Mouse (Mus musculus) urinary bladder, postnatal 25 days (tissue): ENCODE measurements around the gene Ppp1r37.
A peak's percentile ranks its signal among the peaks of the same experiment; 100 is the strongest.

Experiments
- DNase-seq: peaks from one replicate; pipeline ENCODE4 v3.0.0; 2022; ENCODE audit warnings: low spot score

Gene Ppp1r37

DNA sequence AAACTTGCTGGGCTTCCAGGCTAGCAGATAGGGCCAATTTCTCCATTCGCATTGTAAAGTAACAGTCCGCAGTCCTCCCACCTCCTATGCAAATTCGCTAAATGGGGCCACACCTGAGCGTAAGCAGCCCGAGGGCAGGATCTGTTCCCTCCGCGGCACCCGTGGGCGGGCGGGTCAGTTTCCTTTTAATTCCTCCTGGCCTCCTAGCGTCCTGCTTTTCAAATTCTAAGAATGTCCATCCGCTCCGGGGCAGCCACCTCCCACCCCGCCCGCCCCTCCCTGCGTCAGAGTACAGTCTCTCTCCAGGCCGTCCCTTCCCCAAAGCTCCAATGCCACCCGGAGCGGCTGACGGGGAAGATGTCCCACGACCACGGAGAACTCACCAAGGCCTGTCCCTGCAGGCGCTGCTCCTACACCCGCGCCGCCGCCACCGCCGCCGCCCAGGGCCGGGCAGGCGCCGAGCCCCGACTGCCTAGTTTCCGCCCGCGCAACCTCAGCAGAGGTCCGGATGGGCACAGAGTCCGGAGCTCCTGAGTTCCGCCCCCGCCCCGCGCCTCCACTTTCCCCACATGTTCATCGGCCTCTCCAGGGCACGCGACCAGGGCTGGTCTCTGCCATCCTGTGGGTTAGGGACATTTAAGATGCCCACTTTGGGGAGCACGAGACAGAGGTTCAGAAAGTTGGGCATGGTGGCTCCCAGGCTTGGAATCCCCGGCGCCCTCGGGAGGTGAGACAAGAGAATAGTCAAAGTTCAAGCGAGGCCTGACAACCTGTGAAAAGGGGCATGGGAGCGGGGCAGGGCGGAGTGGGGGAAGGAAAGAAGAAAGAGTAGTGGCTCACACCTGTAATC, 10.3 kb upstream of the Ppp1r37 start:
- peak; percentile 79 for DNase-seq

- DNase-seq, result no peak
These were observed 6.8 kb upstream of the Ppp1r37 start for GRCm38 (mm10) chr7:19569647-19570046.

DNA sequence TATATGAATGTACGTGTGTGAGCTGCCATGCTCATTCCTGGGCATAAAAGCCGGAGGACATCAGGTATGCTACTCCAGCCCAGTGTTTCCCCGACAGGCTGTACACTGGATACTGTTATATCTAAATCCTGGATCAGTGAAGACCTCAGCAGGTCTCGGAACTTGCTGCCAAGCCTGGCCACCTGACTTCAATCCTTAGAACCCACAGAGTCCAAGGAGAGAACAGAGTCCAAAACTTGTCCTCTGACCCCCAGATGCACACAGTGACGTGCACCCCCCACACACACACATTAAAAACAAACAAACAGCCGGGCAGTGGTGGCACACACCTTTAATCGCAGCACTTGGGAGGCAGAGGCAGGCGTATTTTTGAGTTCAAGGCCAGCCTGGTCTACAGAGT, 4.5 kb upstream of the Ppp1r37 start:
- no peak for DNase-seq

- DNase-seq, result no peak
These were observed 2.9 kb upstream of the Ppp1r37 start for GRCm38 (mm10) chr7:19565803-19566202.

DNA sequence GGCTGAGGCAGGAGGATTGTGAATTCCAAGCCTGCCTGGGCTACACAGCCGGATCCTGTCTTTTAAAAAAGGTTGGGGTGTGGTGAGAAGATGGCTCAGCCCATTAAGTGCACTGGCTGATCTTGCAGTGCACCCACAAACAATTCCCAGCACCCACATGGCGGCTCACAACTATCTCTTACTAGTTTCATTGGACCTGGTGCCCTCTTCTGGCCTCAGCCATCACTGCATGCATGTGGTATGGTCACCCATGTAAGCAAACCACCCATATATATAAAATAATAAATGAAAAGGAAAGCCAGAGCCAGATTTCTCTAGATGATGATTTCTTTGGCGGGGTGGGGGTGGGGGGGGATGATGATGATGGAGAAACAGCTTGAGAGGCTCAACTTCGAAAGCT, 1.6 kb upstream of the Ppp1r37 start:
- DNase-seq, result no peak

GRCm38 (mm10) chr7:19563884-19564283, 1.0 kb upstream of the Ppp1r37 start:
- DNase-seq, result no peak

- peak; percentile 93 for DNase-seq
These were observed 872 bp downstream of the Ppp1r37 start for GRCm38 (mm10) chr7:19561765-19562642.

DNA sequence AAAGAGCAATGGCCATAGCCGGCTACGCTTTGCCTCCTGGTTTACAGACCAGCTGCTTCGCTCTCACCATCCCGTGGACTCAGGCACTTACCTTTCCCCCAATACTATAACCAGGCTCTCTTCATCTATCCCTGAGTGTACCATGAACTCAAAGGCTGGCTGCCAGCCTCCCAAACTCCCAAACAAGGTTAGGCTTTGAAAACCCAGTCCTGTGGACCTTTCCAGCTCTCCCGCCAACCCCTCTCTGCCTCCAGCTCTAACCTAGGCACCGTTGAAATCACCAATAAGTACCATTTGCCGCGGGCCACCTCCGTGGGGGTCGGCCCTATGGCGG, 1.5 kb downstream of the Ppp1r37 start:
- DNase-seq, result no peak

GRCm38 (mm10) chr7:19560491-19561260, 2.2 kb downstream of the Ppp1r37 start:
- no peak for DNase-seq

GRCm38 (mm10) chr7:19558965-19559364, 3.9 kb downstream of the Ppp1r37 start:
- DNase-seq, result no peak

GRCm38 (mm10) chr7:19557982-19558900, 4.6 kb downstream of the Ppp1r37 start:
- DNase-seq, result no peak

DNA sequence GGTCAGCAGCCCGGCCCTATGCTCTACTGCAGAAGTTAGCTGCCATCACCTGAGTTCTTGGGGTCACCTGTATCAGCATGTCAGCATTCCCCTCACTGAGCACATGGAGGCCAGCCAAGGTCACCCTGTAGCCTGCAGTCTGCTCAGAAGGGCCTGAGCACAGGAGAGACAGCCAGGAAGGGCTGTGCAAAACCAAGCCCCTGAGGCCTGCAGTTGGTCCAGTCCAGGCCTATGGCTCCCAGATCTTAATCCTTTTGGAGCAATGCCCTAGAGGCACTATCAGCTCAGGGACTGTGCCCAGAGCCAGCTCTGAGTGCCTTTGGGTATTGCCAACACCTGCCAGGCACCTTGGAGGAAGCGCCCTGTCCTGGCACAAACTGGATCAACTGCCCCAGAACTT, 5.8 kb downstream of the Ppp1r37 start:
- DNase-seq, result no peak

DNA sequence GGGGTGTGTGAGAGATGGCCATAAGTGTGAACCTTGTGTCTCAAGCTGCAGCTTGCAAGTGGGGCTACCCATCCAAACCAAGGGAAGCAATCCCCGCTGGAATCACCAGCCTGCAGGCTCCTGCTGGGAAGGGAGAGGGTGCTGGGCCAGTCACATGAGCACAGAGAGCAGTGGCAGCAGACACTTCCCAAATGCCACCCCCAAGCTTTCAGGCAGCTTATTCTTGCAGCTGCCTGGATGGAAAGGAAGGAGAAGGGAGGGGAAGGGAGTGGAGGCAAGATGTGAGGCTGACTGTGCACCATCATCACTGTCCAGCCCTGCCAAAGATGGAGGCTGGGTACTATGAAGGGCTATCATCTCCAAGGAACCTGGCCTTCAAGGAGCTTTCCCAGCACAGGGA, 8.7 kb downstream of the Ppp1r37 start:
- DNase-seq, result no peak

DNA sequence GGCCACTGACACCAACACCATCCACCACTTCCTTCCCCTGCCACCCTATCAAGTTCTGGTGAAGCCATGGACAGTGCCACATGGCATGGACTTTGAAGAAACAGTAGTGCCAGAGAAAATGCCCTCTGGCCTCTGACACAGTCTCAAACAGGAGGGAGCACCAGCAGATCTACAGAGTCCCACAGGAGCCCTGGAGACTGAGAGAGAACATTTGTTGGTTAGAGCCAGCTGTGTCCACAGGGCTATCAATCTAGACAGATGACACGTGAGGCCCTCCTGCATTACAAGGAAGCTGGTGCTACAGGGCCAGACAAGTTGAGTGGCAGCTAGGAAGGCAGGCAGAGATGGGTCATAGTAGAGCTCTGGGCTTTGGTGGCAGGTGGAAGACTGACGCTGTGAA, 10.4 kb downstream of the Ppp1r37 start:
- no peak for DNase-seq

DNA sequence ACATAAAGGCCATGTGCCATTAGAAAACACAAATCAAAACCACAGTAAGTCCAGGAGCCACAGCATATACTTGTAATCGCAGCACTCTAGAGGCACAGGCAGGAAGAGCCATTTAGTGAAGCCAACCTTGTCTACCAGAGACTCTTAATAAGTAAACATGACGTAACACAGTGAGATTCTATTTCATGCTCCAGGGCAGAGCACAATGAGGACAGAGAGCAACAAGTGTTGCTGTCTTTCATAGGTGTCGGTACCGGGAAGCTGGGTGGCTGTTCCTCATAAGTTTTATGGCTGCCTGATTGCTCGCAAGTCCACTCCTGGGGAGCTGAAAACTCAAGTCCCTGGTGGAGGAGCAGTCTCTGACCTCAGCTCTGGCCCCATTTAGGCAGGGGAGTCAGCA, 11.2 kb downstream of the Ppp1r37 start:
- DNase-seq, result no peak

GRCm38 (mm10) chr7:19549394-19549793, 13.5 kb downstream of the Ppp1r37 start:
- no peak for DNase-seq

GRCm38 (mm10) chr7:19547344-19547969, 15.4 kb downstream of the Ppp1r37 start:
- DNase-seq, result no peak

DNA sequence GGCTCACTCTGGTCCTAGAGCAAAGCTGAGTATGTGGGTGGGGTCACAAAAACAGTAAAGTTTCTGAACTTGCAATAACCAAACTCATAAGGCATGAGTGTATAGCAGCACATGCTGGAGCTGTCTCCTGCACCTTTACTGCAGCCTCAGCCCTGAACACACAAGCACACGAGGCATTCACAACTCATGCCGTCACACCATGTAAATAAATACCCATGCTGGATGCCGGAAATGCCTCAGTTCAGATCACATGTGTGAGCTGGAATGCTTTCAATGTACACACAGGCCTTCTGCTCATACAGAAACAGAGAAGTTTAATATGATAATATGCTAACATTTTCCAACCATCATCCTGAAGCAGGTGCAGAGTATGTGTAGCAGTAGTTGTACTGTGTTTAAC, 16.9 kb downstream of the Ppp1r37 start:
- no peak for DNase-seq

DNA sequence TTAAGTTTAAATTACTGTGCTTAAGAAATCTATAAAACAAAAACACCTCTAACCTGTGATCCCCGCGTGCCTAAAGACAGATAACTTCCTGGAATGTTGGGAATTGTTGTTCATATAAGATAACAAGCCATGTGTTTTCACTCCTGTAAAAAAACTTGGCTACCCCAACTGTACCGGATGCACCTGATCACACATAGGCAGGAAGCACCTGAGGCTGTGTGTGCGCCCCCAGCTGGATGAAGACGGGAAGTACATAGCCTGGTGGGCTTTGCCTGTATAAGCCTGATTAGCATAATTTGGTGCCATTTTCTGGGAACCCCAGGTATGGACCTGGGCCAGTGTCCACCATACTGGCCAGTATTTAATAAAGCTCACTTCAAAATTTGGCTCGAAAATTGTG, 19.3 kb downstream of the Ppp1r37 start:
- no peak for DNase-seq

DNA sequence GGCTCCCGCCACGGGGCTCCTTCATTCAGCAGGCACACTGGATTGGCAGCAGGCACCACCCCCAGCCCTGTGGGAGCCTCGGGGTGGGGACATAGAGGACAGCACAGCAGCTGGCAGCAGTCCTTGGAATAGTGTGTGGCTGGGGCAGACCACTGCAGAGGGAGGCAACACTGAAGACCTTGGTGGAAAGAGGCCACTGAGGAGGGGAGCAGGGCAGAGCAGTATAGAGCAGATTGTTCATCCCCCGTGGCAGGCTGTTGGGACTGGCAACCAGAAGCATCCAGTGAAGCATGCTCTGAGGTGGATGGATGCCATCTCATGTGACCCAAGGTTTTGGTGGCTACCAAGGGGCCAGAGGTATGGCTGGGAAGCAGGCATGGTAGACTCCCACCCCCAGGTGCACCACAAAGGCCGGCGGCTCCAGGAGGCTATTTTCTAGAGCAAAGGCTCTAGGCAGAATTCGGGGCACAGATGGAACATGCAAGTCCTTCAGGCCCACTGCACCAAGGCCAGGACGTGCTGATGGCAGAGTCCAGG, 20.7 kb downstream of the Ppp1r37 start:
- DNase-seq, result no peak

DNA sequence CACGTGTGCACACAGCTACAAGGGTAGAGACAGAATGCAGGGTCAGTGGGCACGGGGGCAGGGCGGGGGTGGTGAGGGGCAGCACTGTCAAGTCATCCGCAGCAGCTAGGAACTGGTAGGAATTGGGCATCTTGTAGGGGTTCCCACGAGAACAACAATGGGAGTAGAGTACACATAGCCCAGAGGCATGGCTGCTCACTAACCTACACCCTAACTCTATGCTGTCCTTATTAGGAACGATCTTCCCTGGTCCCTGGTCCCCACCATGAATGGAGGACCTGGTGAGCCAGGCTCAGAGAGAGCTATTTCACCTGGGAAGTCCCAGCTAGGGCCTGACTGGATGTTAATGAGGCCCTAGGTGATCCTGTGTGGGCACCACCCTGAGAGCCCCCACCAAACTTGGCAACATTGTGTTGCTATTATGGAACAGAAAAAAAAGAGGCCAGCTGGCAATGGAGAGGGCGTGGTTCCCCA, 21.2 kb downstream of the Ppp1r37 start:
- no peak for DNase-seq
